Mouse (Mus musculus) liver, adult (tissue): ENCODE results near the gene Grn.

ENCODE experiments used
- GATA4 ChIP-seq: IDR thresholded peaks from 2 replicates; pipeline ENCODE4 v1.6.1; 2014; ENCODE audit warnings: mild to moderate bottlenecking, low read length; ENCODE audit not compliant: insufficient replicate concordance

Gene Grn

DNA sequence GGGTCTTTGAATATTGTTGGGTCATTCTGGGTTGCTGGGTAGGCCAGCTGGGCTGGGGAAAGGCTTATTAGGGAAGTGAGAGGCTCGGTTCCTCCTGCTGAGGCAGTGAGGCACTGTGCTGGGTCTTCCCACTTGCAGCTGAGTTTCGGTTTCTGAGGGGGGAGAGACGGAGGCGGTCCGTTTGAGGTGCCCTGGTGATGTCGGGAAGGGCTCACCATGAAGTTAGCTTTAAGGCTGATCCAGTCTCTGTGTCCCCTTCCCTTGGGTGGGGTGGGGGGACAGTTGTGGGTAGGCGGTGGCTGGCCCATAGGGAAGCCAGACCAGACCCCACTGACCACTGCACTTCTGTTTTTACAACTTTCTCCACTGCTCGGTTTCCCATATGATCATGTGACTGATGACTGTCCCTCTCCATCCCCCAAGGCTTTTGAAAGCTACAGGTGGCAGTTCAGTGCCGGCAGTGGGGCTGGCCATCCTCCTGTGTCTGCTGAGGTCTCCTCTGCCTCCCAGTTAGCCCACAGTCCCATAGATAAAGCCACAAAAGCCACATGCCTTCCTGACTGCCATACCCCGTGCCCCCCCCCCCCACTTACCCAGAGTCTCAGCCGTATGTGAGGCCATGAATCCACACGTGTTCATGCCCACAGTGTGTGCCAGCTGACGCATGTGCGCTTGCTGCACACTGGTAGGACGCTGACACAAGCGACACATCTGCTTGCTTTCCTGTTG is 2.2 kb downstream of the Grn start:
- no peak for TF ChIP-seq GATA4

DNA sequence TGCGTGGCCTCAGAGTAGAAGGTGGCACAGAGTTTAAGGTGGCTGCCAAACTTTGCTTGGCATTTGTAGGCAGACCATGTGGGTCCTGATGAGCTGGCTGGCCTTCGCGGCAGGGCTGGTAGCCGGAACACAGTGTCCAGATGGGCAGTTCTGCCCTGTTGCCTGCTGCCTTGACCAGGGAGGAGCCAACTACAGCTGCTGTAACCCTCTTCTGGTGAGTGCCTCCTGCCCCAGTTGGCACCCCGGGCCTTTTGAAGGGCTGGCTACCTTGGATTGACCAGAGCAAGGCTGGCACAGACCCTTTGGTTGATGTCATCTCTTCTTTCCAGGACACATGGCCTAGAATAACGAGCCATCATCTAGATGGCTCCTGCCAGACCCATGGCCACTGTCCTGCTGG is 2.8 kb downstream of the Grn start:
- no peak for TF ChIP-seq GATA4

DNA sequence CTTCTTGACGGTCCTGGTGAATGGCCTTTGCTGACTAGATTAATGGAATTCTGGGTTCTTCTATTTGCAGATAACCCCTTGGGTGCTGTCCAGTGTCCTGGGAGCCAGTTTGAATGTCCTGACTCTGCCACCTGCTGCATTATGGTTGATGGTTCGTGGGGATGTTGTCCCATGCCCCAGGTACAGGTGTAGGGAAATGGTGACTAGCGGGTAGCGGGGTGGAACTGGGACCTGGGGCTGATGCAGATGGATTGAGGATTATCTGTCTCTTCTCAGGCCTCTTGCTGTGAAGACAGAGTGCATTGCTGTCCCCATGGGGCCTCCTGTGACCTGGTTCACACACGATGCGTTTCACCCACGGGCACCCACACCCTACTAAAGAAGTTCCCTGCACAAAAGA is 3.8 kb downstream of the Grn start:
- no peak for TF ChIP-seq GATA4

DNA sequence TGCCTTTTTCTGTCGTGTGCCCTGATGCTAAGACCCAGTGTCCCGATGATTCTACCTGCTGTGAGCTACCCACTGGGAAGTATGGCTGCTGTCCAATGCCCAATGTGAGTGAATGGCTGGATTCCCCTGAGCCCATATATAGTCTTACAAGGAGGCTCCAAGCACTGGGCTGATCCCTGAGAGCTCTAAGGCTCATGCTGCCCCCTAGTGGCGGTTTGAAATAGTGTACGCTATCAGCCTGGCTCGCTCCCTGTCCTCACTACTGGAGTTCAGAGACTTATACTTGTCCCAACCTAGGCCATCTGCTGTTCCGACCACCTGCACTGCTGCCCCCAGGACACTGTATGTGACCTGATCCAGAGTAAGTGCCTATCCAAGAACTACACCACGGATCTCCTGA is 4.3 kb downstream of the Grn start:
- TF ChIP-seq GATA4 = no peak

DNA sequence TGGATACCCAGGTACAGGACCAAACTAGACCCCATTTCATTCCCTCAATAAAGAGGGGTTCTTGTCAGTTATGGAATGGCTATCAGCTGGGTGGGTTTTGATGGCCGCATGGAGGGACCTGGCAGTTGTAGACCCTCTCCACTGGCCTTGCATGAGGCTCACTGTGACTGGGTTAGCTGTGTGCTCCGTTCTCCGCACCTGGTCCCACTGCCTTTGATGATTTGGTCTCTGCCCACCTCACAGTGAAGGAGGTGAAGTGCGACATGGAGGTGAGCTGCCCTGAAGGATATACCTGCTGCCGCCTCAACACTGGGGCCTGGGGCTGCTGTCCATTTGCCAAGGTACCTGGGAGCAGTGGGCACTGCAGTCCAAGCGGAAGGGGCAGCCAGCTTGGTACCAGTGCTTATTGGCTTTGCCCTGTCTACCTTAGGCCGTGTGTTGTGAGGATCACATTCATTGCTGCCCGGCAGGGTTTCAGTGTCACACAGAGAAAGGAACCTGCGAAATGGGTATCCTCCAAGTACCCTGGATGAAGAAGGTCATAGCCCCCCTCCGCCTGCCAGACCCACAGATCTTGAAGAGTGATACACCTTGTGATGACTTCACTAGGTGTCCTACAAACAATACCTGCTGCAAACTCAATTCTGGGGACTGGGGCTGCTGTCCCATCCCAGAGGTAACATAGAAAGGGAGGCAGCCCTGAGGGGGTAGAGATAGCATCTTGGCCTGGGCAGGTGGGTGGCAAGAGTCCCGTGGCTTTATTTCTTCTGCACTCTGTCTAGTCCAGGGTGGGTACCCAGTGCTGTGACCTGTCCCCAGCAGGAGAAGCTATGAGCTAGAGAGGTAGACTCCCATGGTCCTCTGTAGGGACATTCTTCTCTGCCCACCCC is 4.9 kb downstream of the Grn start:
- no peak for TF ChIP-seq GATA4

DNA sequence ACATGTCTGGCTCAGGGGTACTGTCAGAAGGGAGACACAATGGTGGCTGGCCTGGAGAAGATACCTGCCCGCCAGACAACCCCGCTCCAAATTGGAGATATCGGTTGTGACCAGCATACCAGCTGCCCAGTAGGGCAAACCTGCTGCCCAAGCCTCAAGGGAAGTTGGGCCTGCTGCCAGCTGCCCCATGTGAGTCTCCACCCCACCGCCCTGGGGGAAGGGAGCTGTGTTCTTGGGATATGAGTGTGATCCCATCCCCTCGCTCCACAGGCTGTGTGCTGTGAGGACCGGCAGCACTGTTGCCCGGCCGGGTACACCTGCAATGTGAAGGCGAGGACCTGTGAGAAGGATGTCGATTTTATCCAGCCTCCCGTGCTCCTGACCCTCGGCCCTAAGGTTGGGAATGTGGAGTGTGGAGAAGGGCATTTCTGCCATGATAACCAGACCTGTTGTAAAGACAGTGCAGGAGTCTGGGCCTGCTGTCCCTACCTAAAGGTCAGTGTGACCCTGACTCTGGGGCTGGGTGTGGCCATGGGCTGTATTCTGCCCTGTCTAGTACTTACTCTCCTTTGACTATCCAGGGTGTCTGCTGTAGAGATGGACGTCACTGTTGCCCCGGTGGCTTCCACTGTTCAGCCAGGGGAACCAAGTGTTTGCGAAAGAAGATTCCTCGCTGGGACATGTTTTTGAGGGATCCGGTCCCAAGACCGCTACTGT is 5.8 kb downstream of the Grn start:
- no peak for TF ChIP-seq GATA4

DNA sequence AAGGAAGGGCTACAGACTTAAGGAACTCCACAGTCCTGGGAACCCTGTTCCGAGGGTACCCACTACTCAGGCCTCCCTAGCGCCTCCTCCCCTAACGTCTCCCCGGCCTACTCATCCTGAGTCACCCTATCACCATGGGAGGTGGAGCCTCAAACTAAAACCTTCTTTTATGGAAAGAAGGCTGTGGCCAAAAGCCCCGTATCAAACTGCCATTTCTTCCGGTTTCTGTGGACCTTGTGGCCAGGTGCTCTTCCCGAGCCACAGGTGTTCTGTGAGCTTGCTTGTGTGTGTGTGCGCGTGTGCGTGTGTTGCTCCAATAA is 6.3 kb downstream of the Grn start:
- no peak for TF ChIP-seq GATA4

DNA sequence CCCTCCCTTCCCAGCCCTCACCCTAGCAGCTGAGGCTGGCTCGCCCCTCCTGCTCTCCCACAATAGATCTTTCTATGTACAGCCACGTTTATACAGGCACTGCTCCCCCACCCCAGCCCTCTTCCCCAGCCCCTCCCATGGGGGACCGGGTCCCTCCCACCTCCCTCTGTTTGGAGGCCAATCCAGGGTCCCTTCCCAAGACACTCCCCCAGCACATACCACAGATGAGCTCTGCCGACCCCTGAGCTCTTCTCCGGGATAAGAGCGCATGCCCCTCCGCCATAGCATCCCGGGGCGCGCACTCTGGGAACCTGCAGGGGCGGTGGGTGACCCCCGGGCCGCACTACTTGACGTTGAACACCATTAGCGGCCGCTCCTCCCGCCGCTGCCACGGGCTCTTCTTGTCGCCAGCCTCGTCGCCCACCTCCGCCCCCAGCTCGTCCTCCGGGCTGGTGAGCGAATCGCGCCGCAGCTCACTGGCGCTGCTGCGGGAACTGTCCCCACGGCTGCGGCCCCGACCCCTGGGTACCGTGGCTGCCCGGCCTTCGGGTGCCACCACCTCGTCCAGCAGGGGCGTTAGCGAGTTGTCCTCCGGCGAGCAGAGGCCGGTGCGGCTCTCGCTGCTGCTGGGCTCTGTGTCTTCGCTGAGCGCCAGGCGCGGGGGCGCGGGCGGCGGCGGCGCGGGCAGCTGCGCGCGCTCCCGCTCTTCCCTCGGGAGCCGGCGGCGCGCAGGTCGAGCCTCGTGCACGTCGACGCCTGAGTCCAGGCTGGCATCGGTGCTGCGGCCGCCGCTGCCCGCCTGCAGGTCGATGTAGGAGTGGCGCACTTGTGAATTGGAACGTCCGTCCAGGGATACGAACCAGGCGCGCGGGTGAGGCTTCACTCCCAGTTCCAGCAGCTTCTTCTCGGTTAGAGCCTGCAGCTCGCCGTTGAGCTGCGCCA is 7.3 kb downstream of the Grn start:
- no peak for TF ChIP-seq GATA4

DNA sequence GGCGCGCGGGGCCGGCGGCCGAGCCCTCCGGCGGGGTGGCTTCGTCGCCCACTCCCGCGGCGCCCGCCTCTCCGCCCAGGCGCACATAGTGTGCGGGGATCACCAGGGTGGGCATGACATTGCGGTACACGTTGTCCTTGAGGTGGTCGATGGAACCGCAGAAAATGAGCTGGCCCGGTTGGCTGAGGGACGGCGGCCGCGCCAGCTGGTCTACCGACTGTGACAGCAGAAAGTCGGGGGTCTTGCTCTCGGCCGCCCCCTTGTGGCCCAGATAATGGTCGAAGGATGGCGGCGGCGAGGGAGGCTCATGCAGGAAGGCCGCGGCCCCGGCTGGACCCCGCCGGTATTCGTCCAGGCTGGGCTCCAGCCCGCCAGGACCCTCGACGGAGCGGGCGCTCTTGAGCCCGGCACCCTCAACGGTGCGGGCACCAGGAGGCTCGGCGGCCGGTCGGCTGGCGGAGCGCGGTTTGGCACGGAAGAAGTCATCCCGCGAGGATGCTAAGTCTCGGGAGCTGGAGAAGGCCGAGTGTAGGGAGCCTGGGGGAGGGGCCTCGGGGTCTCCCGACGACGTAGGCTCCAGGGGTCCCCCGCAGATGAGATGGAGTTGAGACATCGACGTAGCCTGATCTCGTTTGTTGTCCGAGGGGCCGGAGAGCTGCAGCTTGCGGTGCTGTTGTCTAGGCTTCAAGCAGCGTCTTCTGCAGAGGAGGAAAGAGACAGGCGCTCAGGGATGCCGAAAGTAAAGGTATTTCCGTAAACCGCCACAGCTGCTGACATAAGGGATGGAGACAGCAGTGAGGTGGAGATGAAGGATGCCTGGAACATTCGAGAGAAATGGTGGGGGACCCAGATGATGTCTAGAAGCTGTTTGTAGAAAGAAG is 8.3 kb downstream of the Grn start:
- TF ChIP-seq GATA4 = no peak

DNA sequence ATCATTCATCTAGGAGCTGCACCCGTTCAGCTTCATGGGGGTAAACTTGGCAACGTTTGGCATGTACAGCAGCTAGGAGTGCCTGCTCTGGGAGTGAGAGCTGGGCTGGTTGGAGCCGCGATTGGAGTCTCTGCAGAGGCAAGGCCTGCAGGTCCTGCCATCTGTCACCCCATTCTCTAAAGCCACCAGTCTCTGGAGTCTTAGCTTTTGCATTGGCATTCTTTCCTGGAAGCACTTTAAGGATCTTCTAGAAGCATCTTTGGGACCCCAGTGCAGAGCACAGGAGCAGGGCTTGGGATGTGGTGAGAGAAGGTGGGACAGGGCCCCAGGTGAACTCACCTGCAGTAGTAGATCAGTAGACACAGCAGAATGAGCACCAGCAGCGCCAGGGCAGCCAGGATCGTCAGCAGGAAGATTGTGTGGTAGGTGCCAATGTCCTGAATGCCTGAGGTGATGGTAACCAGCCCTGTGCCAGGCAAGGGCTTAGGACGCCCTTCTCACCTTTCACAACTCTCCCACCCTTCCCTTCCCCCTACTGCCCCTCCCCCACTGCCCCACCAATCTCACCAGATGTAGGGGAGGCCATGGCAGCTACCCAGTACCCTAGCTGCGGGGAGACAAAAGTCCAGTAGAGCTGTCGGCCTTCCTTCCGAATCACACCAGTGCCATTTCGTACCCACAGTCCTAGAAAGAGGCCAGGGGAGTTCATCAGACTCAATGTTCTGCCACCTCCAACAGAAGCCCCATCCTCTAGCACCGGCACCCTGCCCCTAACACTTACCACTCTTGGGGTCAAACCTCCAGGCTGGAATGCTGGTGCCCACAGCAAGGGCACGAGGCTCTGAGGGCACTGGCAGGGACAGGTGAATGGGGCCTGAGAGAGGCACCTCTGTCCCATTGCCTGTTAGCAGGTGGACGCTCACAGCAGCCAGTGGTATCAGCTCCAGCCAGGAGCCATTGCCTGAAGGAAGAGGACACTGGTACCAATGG is 9.3 kb downstream of the Grn start:
- no peak for TF ChIP-seq GATA4

DNA sequence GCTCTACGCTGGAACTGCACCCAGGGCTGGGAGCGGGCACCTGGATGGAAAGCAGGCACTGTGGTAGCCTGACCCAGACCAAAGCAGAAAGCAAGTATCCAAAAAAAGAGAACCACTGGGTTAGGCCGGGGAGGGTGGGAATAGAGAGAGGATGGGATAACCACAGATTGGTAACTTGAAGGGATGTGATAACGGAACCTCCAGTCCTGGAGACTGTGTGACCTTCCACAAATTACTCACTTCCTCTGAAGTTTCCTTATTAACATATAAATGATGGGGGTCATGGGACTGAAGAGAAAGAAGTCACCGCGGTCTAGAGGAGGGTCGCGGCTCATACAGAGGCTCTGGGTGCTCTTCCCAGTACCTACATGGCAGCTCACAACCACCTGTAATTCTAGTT is 10.1 kb downstream of the Grn start:
- TF ChIP-seq GATA4 = no peak

DNA sequence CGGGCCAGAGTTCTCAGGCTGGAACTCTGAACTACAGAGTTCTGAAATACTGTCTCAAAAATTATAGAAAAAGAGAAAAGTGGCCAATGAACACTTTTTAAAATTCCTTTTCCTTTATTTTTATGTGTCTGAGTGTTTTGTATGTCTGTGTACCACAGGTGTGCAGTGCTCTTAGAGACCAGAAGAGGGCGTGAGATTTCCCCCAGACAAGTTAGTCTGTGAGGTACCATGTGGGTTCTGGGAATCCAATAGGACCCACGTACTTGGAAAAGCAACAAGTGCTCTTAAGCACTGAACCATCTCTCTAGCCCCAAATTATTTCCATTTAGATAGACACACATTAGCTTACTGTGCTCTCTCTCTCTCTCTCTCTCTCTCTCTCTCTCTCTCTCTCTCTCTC is 11.3 kb downstream of the Grn start:
- no peak for TF ChIP-seq GATA4

DNA sequence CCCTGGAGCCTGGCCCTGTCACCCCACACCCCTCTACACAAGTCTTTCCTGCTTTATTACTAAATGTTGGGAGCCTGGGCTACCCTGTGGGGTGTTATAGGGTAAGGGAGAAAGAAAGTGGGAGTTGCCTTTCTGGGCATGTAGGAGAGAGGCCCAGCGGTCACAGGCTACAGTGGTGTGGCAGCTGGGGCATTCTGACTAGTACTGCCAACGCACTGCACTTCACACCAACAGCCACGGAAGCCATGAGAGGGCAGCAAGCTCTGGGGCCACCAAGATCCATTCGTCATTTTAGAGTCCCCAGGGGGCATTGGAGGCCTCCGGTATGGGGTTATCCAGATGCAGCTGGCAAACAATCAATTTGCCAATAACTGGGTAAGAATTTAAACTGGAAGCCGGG is 12.0 kb downstream of the Grn start:
- TF ChIP-seq GATA4 = no peak
